Mouse (Mus musculus) hindbrain, embryonic 14.5 days (tissue): ENCODE data around the gene Mgam. TPM values are rescaled to one million over a fixed set of nuclear protein-coding genes. Genes with fewer than 3 reads are reported as not detected.

Source experiments
- ATAC-seq: fragments of 200-750 bp; cut with Nextera tagmentation; 2 replicates; pipeline ENCODE4 v1.8.0; 2017; ENCODE audit warnings: moderate number of reproducible peaks, mild to moderate bottlenecking, moderate TSS enrichment, moderate library complexity; ENCODE audit not compliant: low FRiP score
- DNase-seq: peaks from one replicate; pipeline ENCODE4 v3.0.0-alpha.2; 2015; ENCODE audit warnings: low spot score
- H3K27ac ChIP-seq: fragments of 300-500 bp; sonication (generic); 2 replicates; pipeline ENCODE4 v1.5.1; 2014; ENCODE audit warnings: mild to moderate bottlenecking, moderate library complexity
- H3K27me3 ChIP-seq: fragments of 300-500 bp; sonication (generic); 2 replicates; pipeline ENCODE4 v1.6.1; 2014; ENCODE audit warnings: mild to moderate bottlenecking, low read length, mixed read lengths; ENCODE audit not compliant: control insufficient read depth, insufficient read depth
- H3K36me3 ChIP-seq: fragments of 300-500 bp; sonication (generic); replicated peaks from 2 replicates; pipeline ENCODE4 v1.6.1; 2014; ENCODE audit not compliant: control insufficient read depth, insufficient read depth
- H3K4me1 ChIP-seq: fragments of 300-500 bp; sonication (generic); replicated peaks from 2 replicates; pipeline ENCODE4 v1.6.1; 2014; ENCODE audit warnings: antibody characterized with exemption, low read length, mixed read lengths; ENCODE audit not compliant: control insufficient read depth, insufficient read depth
- H3K4me2 ChIP-seq: fragments of 300-500 bp; sonication (generic); replicated peaks from 2 replicates; pipeline ENCODE4 v1.6.1; 2014; ENCODE audit warnings: mild to moderate bottlenecking, moderate library complexity
- H3K4me3 ChIP-seq: fragments of 300-500 bp; sonication (generic); replicated peaks from 2 replicates; pipeline ENCODE4 v1.5.1; 2014; ENCODE audit warnings: mild to moderate bottlenecking, low read length
- H3K9ac ChIP-seq: fragments of 300-500 bp; sonication (generic); 2 replicates; pipeline ENCODE4 v1.6.1; 2014
- H3K9me3 ChIP-seq: fragments of 300-500 bp; sonication (generic); 2 replicates; pipeline ENCODE4 v1.6.1; 2016; ENCODE audit warnings: low read length; ENCODE audit not compliant: control insufficient read depth
- WGBS: fragments of 180-500 bp; shearing (Covaris S2); extraction: QIAGEN DNeasy Blood & Tissue Kit; methylation state at CpG from one replicate; pipeline ENCODE4 v1.1.7; 2014; 5-methylcytosine and 5-hydroxymethylcytosine counted together
- polyA plus RNA-seq: library from polyadenylated mRNA; unstranded; fragments of >200 nt; fragmentation: Nextera tagmentation; extraction: Ambion mirVana; gene quantifications from 2 replicates; pipeline ENCODE4 v1.2.1, GENCODE M21; 2014

The Mgam gene
- polyA plus RNA-seq, 1 experiment from 2014 or later: 0.28 TPM

DNA sequence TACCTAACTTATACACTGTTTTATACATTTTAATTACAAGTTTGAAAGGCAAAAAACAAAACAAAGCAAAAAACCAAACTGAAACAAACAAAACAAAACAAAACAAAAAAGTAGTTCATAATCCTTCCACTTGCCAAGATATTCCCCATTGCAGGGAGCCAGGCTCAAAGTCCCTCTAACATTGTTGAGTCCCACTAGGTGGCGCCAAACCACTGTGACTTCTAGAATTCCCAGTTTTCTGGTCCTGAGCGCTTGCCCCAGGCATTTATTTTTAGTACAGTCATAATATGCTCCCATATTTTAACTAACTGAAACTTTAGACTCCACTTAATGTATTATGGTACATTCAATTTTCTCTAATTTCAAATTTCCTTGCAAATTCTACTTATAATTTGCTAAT lies 10.7 kb upstream of the Mgam start:
- H3K4me3 ChIP-seq: no peak overlapping the region
- H3K9ac ChIP-seq: no peak overlapping the region
- DNase-seq (peak; percentile 86), ATAC-seq (peak; percentile 68; the same call in 1 of the 2 replicates)
- H3K4me2 ChIP-seq: no peak overlapping the region
- H3K27ac ChIP-seq: no peak overlapping the region
- WGBS: 26% methylated on average over 2 of the region's 2 CpGs
- no peaks in the 10 kb centered on the region for H3K9me3 ChIP-seq
- H3K4me1 ChIP-seq: no peaks in the 10 kb centered on the region
- H3K36me3 ChIP-seq: no peaks in the 10 kb centered on the region
- H3K27me3 ChIP-seq: no peaks in the 10 kb centered on the region

DNA sequence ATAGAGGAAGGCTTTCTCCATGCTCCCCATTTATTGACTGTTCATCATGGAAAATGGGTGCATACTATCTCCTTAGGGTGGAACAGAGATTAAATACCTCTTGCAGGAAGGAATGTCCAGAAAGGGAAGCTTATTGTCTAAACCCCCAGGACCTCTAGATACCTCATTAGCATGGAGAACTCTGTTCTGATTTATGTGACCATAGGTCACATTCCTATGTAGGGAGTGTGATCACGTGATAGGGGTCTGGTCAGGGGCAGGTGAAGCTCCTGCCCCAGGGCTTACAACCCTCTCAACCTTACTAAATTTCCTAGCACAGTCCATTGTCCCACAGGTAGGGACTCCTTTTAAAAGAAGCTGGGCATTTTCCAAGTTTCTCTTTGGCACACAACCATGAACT lies 2.5 kb upstream of the Mgam start:
- Histone ChIP-seq H3K9ac (no peak overlapping the region), H3K36me3 (no peaks in the 10 kb centered on the region), H3K4me1 (no peaks in the 10 kb centered on the region), H3K27ac (no peak overlapping the region), H3K9me3 (no peaks in the 10 kb centered on the region), H3K27me3 (no peaks in the 10 kb centered on the region), H3K4me3 (no peak overlapping the region), H3K4me2 (no peak overlapping the region)
- ATAC-seq (no peak), DNase-seq (no peak)
- 68% methylated on average over 1 of the region's 1 CpGs for WGBS

DNA sequence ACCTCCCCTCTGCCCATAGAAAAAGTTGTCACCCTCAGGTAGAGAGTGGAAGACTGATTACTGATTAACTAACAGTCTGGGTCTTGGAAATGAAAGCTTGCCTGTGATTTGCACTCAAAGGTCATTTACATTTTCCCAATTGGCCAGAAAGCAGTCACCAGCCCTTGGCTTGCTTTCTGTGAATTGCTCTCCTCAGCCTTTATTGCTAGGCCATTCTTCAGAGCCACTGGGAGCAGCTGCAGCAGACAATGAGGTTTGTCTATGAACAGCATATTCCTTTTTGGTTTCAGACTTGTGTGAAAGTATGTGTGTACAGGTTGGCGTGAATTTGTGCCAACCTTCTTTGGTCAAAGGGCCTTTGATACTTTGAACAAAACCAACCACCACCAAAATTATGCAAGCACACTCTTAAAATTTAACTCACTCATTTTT lies 6.0 kb downstream of the Mgam start:
- Histone ChIP-seq H3K4me2 (no peak overlapping the region), H3K9me3 (no peaks in the 10 kb centered on the region), H3K4me3 (no peak overlapping the region), H3K27me3 (no peaks in the 10 kb centered on the region), H3K27ac (no peak overlapping the region), H3K9ac (no peak overlapping the region), H3K4me1 (no peaks in the 10 kb centered on the region), H3K36me3 (no peaks in the 10 kb centered on the region)
- no peak for ATAC-seq
- DNase-seq: no peak
- WGBS: 50% methylated on average over 1 of the region's 1 CpGs

DNA sequence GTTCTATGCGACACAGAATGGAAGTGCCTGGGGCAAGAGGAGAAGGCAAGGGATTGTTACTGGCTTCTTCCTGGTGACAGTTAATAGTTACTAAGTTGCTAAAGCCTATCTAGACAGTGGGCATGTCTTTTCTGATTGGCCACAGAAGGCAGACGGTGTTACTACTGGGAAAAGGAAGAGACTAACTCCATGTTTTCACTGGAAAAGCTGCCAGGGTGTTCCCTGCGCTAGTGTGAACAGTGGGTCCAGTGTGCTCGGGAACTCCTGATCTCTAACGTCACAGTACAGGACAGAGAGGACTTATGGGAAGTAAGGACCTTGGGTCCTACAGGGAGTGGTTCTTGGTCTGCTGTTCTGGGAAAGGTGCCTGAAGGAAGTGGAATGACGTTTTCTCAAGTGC lies 6.9 kb downstream of the Mgam start:
- no peaks in the 10 kb centered on the region for H3K36me3 ChIP-seq
- ATAC-seq (no peak), DNase-seq (no peak)
- no peak overlapping the region for H3K4me3 ChIP-seq
- H3K27me3 ChIP-seq: no peaks in the 10 kb centered on the region
- H3K9ac ChIP-seq: no peak overlapping the region
- no peak overlapping the region for H3K27ac ChIP-seq
- no peak overlapping the region for H3K4me2 ChIP-seq
- no peaks in the 10 kb centered on the region for H3K4me1 ChIP-seq
- no peaks in the 10 kb centered on the region for H3K9me3 ChIP-seq
- WGBS: 86% methylated on average over 6 of the region's 6 CpGs

DNA sequence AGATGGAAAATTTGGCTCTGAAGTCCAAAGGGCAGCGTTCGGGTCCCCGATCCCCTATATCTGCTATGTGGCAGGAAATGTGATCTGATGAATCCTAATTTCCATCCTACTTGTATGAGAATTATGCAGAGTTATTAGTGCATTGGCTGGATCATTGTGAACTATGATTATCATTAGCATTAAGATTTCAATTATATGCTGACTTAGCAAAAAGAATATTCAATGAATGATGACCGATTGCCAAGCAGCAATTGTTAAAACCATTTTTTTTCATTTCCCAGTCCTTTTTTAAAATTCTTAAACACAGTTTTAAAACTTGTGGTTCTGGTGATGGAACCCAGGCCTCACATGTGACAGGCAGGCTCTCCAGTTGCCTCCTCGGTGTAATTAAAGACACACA lies 9.1 kb downstream of the Mgam start:
- WGBS: 95% methylated on average over 5 of the region's 5 CpGs
- Histone ChIP-seq H3K36me3 (no peaks in the 10 kb centered on the region), H3K27ac (no peak overlapping the region), H3K9me3 (no peaks in the 10 kb centered on the region), H3K4me3 (no peak overlapping the region), H3K9ac (no peak overlapping the region), H3K4me1 (no peaks in the 10 kb centered on the region), H3K27me3 (no peaks in the 10 kb centered on the region), H3K4me2 (no peak overlapping the region)
- DNase-seq: no peak
- ATAC-seq: no peak

DNA sequence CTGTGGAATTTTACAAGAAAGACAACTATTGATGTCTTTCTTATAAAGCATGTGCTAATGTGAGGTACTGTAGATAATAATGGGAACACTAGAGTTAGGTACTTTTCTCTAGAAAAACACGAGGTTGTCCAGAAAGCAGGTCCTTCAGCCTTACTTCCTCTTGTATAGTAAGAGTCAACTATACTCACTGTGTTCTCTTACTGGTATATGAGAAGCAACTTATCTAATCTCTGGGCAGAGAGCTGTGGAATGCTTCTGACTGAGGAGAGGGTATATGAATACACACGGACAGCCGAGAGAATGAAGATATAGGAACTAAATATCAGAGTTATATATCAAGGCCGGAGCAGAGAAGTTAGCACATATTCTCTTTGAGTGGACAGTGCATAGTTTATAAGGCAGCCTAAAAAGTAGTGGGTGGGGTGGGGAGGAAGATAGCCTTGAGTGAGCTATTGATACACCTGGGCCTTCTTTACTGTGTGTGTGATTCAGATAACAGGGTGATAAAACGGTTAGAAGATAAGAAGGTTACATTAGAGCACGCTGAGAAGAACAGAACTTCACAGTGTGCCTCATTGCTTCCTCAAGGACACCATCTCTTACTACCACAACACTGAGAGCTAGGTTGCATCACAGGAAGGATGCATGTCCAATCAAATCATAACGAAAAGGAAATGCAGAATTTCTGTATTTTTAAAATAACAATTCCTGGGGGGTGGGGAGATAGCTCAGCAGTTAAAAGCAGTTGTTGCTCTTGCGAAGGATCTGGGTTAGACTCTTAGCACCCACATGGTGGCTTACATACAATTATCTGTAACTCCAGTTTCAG lies 12.3 kb downstream of the Mgam start:
- H3K27me3 ChIP-seq: no peaks in the 10 kb centered on the region
- no peak overlapping the region for H3K4me3 ChIP-seq
- H3K4me1 ChIP-seq: no peaks in the 10 kb centered on the region
- H3K9ac ChIP-seq: no peak overlapping the region
- H3K36me3 ChIP-seq: no peaks in the 10 kb centered on the region
- no peak for ATAC-seq
- no peak overlapping the region for H3K27ac ChIP-seq
- 89% methylated on average over 8 of the region's 8 CpGs for WGBS
- DNase-seq: no peak
- H3K4me2 ChIP-seq: no peak overlapping the region
- no peaks in the 10 kb centered on the region for H3K9me3 ChIP-seq

DNA sequence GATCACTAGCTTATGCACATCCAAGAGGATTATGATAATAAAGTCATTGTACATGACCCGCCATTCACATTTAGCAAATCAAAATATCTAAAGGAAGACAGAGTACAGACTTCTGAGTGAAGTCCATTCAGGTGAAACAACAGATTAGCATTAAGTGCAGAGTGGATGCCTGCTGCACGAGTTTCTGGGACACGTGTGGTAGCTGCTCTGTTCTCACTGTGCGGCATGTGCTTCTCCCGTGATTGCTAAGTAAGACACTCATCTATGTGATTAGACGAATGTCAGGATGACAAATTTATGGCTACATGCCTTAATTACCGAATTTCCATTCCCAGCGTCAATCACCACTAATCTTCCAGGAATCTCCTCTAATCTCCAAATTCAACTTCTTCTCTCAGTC lies 17.1 kb downstream of the Mgam start:
- DNase-seq (no peak), ATAC-seq (no peak)
- Histone ChIP-seq H3K27me3 (no peaks in the 10 kb centered on the region), H3K4me3 (no peak overlapping the region), H3K36me3 (no peaks in the 10 kb centered on the region), H3K27ac (no peak overlapping the region), H3K4me2 (no peak overlapping the region), H3K9ac (no peak overlapping the region), H3K4me1 (no peaks in the 10 kb centered on the region), H3K9me3 (no peaks in the 10 kb centered on the region)
- 73% methylated on average over 8 of the region's 8 CpGs for WGBS

DNA sequence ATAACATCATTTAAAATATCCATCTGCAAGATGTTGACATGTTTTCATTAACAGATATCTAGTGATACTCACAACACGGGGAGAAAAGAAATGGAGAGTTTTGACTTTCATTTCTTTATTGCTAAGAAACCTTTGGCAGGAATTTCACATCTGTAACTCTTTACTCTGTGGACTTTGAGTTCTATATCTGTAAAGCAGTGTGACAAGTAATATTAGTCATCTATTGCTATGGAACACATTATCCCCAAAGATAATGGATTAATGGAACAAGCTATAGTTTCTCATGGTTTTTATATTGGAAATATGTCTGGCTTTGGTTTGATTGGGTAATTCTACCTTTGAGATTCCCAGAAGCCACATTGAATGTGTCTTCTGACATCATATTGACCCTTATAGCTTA lies 22.3 kb downstream of the Mgam start:
- DNase-seq (no peak), ATAC-seq (no peak)
- Histone ChIP-seq H3K9me3 (no peaks in the 10 kb centered on the region), H3K36me3 (no peaks in the 10 kb centered on the region), H3K9ac (no peak overlapping the region), H3K4me1 (no peaks in the 10 kb centered on the region), H3K4me2 (no peak overlapping the region), H3K4me3 (no peak overlapping the region), H3K27me3 (no peaks in the 10 kb centered on the region), H3K27ac (no peak overlapping the region)
- WGBS: 94% methylated on average over 1 of the region's 1 CpGs

DNA sequence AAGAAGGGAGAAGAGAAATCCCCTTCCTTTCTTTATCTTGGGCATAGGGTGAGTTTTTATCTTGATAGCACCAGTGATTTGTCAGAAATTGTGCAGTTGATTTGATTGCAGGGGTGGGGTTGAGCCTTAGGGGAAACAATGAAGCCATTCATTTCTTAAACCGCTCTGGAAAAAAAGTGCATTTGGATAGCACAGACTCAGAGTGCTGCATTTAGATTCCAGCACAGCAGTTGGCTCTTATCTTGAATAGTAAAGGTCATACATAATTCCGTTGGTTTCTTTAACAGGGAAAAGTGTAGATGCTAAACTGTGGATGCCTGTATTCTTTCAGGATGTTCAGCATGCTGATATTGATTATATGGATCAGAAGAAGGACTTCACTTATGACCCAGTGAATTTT lies 32.3 kb downstream of the Mgam start:
- no peak overlapping the region for H3K9ac ChIP-seq
- no peak overlapping the region for H3K4me3 ChIP-seq
- H3K27me3 ChIP-seq: no peaks in the 10 kb centered on the region
- no peak overlapping the region for H3K27ac ChIP-seq
- H3K36me3 ChIP-seq: no peaks in the 10 kb centered on the region
- no peak overlapping the region for H3K4me2 ChIP-seq
- WGBS: 10% methylated on average over 2 of the region's 2 CpGs
- DNase-seq: no peak
- no peaks in the 10 kb centered on the region for H3K4me1 ChIP-seq
- no peaks in the 10 kb centered on the region for H3K9me3 ChIP-seq
- no peak for ATAC-seq

DNA sequence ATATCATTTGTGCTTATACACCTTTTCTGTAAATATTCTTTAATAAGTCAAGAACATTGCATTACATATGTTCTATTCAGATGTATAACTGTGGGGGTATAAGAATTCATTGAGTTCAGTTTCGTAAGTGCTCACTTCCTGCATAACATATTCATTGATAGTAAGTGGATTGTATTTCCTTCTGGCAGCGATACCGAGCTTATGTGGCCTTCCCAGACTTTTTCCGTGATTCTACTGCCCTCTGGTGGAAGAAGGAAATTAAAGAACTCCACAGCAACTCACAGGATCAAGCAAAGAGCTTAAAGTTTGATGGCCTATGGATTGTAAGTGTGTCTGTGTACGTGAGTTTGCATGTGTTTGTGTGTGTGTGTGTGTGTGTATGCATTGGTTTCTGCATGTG lies 60.5 kb downstream of the Mgam start:
- no peak overlapping the region for H3K9ac ChIP-seq
- H3K27me3 ChIP-seq: no peaks in the 10 kb centered on the region
- H3K27ac ChIP-seq: no peak overlapping the region
- H3K4me1 ChIP-seq: no peaks in the 10 kb centered on the region
- no peak overlapping the region for H3K4me2 ChIP-seq
- H3K4me3 ChIP-seq: no peak overlapping the region
- 11% methylated on average over 5 of the region's 5 CpGs for WGBS
- no peaks in the 10 kb centered on the region for H3K36me3 ChIP-seq
- H3K9me3 ChIP-seq: no peaks in the 10 kb centered on the region
- DNase-seq (peak; percentile 90), ATAC-seq (peak; percentile 81; the same call in 1 of the 2 replicates)
